In the genomic region with DNA sequence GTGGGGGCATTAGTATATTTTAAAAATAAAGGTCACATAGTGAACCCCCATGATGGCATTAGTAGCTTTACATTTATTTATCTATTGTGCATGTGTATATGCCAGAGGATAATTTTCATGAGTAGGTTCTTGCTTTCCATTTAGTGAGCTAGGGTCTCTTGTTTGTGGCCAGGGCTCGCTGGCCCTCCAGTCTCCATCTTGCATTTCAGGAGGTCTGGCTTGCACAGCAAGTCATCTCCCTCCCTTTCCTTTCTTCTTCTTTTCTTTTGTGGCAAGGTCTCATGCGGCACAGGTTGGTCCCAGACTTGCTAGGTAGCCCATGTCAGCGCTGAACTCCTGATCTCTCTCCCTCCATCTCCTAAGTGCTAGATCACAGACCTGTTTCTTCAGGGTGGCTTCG, we compare ENCODE assay signal across 8 mouse cellular contexts. TPM values are rescaled to one million over a fixed set of nuclear protein-coding genes. Genes with fewer than 3 reads are reported as not detected.
DNase-seq lines count a peak whose midpoint lies in the region; ATAC-seq and TF ChIP-seq lines count a peak whose summit lies in the region.

No protein-coding gene starts in this region.

- ATAC-seq in lung, embryonic 14.5 days (ENCODE audit: insufficient read depth) = no peak
- no peak for ATAC-seq in hindbrain, embryonic 14.5 days (ENCODE audit: low FRiP score)

- DNase-seq in lung, embryonic 14.5 days = peak; percentile 11
- no peak for DNase-seq in lung, postnatal 4 days
- DNase-seq in cerebellum, postnatal 25 days = peak; percentile 11 to 12
- no peak for DNase-seq in hindbrain, embryonic 14.5 days (ENCODE audit: low spot score)
- peak; percentile 19 for DNase-seq in neural tube, embryonic 10.5 days (ENCODE audit: extremely low spot score, low spot score)
- no peak for DNase-seq in thymus, postnatal 10 days (ENCODE audit: low spot score in 2 of 2)
- DNase-seq in layer of hippocampus, adult 9-10 months (ENCODE audit: low spot score) = no peak
- DNase-seq in thymus, adult 18-20 months = no peak

- peak overlapping the region; percentile 82 for H3K4me3 ChIP-seq in lung, embryonic 14.5 days (ENCODE audit: low read depth, low read length)
- peak overlapping the region; percentile 87 for H3K4me3 ChIP-seq in hindbrain, embryonic 14.5 days (replicated peaks; ENCODE audit: low read length)

- no peaks in the 10 kb centered on the region for H3K9me3 ChIP-seq in lung, embryonic 14.5 days (ENCODE audit: low read depth, low read length)
- H3K9me3 ChIP-seq in hindbrain, embryonic 14.5 days (ENCODE audit: control insufficient read depth, low read length) = no peaks in the 10 kb centered on the region

- WGBS in lung, embryonic 14.5 days = 21% methylated on average over 4 of the region's 4 CpGs
- WGBS in hindbrain, embryonic 14.5 days = 27% methylated on average over 4 of the region's 4 CpGs

- peak overlapping the region; percentile 60; the same call in 1 of the 2 replicates for H3K9ac ChIP-seq in lung, embryonic 14.5 days
- H3K9ac ChIP-seq in hindbrain, embryonic 14.5 days = peak overlapping the region; percentile 91

- peak overlapping the region; percentile 86; the same call in 1 of the 2 replicates for H3K27ac ChIP-seq in lung, embryonic 14.5 days (ENCODE audit: low read depth)
- peak overlapping the region; percentile 93 for H3K27ac ChIP-seq in hindbrain, embryonic 14.5 days

- H3K4me2 ChIP-seq in lung, embryonic 14.5 days = peak overlapping the region; percentile 65
- H3K4me2 ChIP-seq in hindbrain, embryonic 14.5 days (replicated peaks) = peak overlapping the region; percentile 57

- H3K4me1 ChIP-seq in lung, embryonic 14.5 days (ENCODE audit: insufficient read depth) = peaks cover 6% of the 10 kb centered on the region
- H3K4me1 ChIP-seq in hindbrain, embryonic 14.5 days (replicated peaks; ENCODE audit: control insufficient read depth, insufficient read depth, low read length) = peaks cover 19% of the 10 kb centered on the region

- H3K36me3 ChIP-seq in lung, embryonic 14.5 days (ENCODE audit: insufficient read depth) = no peaks in the 10 kb centered on the region
- H3K36me3 ChIP-seq in hindbrain, embryonic 14.5 days (replicated peaks; ENCODE audit: control insufficient read depth, insufficient read depth) = no peaks in the 10 kb centered on the region

- H3K27me3 ChIP-seq in lung, embryonic 14.5 days (ENCODE audit: insufficient read depth, low read length) = no peaks in the 10 kb centered on the region
- H3K27me3 ChIP-seq in hindbrain, embryonic 14.5 days (ENCODE audit: control insufficient read depth, insufficient read depth, low read length) = no peaks in the 10 kb centered on the region

- no peak for TF ChIP-seq CTCF in lung, embryonic 14.5 days (IDR thresholded peaks at IDR 0.05; ENCODE audit: low read depth)

RNA-seq across cellular contexts. Expression of a gene that starts 1.0 kb away (rescaled TPM):
- 13.4 and 13.6 TPM in 2 replicates for polyA plus RNA-seq in lung, embryonic 14.5 days (2014; fragmentation: Nextera tagmentation; extraction: Ambion mirVana)
- 10.3 and 13.4 TPM in 2 replicates for polyA plus RNA-seq in hindbrain, embryonic 14.5 days (2014; fragmentation: Nextera tagmentation; extraction: Ambion mirVana)

Comparison
In these comparisons a context has a peak if more than half of its experiments do, and no peak if none do; other contexts are left out.
1. DNase-seq: peak in lung, embryonic 14.5 days (single experiment), cerebellum, postnatal 25 days (2 of 2) and neural tube, embryonic 10.5 days (single experiment); none in lung, postnatal 4 days (0 of 2), hindbrain, embryonic 14.5 days (single experiment), thymus, postnatal 10 days (0 of 2), layer of hippocampus, adult 9-10 months (single experiment) and thymus, adult 18-20 months (0 of 2).